Mouse (Mus musculus) stomach, postnatal 0 days (tissue): ENCODE data around the gene Mgarp.

Source experiments
- CTCF ChIP-seq: IDR thresholded peaks from 2 replicates; pipeline ENCODE4 v1.5.1; 2016; ENCODE audit warnings: antibody characterized with exemption, low read depth, mild to moderate bottlenecking, moderate library complexity
- EP300 ChIP-seq: optimal IDR thresholded peaks from 2 replicates; pipeline ENCODE3; 2016; ENCODE audit warnings: antibody characterized with exemption

- TF ChIP-seq CTCF, result peak; percentile 78
- no peak for TF ChIP-seq EP300
These were observed 21.0 kb downstream of the Mgarp start for GRCm38 (mm10) chr3:51375307-51376265.
